Mouse (Mus musculus) stomach, embryonic 14.5 days (tissue): ENCODE measurements around the gene Efhc1. TPM values are rescaled to one million over a fixed set of nuclear protein-coding genes. Genes with fewer than 3 reads are reported as not detected.
"Not testable (repeated sequence)": the region's sequence is repeated elsewhere in the genome, so short reads cannot be mapped to it uniquely, and the experiment has no call there.

ENCODE experiments used
- ATAC-seq: fragments of 200-750 bp; cut with Nextera tagmentation; 2 replicates; pipeline ENCODE4 v1.8.0; 2017; ENCODE audit warnings: low read depth, moderate TSS enrichment; ENCODE audit not compliant: insufficient number of reproducible peaks, insufficient read depth, low FRiP score
- H3K27ac ChIP-seq: fragments of 300-500 bp; sonication (generic); 2 replicates; pipeline ENCODE4 v1.5.1; 2014; ENCODE audit warnings: mild to moderate bottlenecking, low read length, moderate library complexity, mixed read lengths
- H3K27me3 ChIP-seq: fragments of 300-500 bp; sonication (generic); 2 replicates; pipeline ENCODE4 v1.6.1; 2014; ENCODE audit warnings: low read length, control low read depth, mixed read lengths; ENCODE audit not compliant: control insufficient read depth, insufficient read depth
- H3K36me3 ChIP-seq: fragments of 300-500 bp; sonication (generic); 2 replicates; pipeline ENCODE4 v1.6.1; 2014; ENCODE audit warnings: mild to moderate bottlenecking, control low read depth, low read length, moderate library complexity, mixed read lengths; ENCODE audit not compliant: control insufficient read depth, insufficient read depth
- H3K4me1 ChIP-seq: fragments of 300-500 bp; sonication (generic); 2 replicates; pipeline ENCODE4 v1.6.1; 2014; ENCODE audit warnings: low read length, control low read depth, mixed read lengths; ENCODE audit not compliant: control insufficient read depth, insufficient read depth
- H3K4me2 ChIP-seq: fragments of 300-500 bp; sonication (generic); replicated peaks from 2 replicates; pipeline ENCODE4 v1.6.1; 2014; ENCODE audit warnings: low read depth, low read length, control low read depth
- H3K4me3 ChIP-seq: fragments of 300-500 bp; sonication (generic); 2 replicates; pipeline ENCODE4 v1.5.1; 2014; ENCODE audit warnings: low read depth, low read length, control low read depth
- H3K9ac ChIP-seq: fragments of 300-500 bp; sonication (generic); replicated peaks from 2 replicates; pipeline ENCODE4 v1.6.1; 2014; ENCODE audit warnings: low read depth, mild to moderate bottlenecking, control low read depth, low read length, moderate library complexity, mixed read lengths
- H3K9me3 ChIP-seq: fragments of 300-500 bp; sonication (generic); 2 replicates; pipeline ENCODE4 v1.6.1; 2016; ENCODE audit warnings: low read depth, low read length, control low read depth; ENCODE audit not compliant: control insufficient read depth
- WGBS: fragments of 180-500 bp; shearing (Covaris S2); extraction: QIAGEN DNeasy Blood & Tissue Kit; methylation state at CpG from one replicate; pipeline ENCODE4 v1.1.7; 2014; 5-methylcytosine and 5-hydroxymethylcytosine counted together
- polyA plus RNA-seq: library from polyadenylated mRNA; unstranded; fragments of >200 nt; fragmentation: Nextera tagmentation; extraction: Ambion mirVana; gene quantifications from 2 replicates; pipeline ENCODE4 v1.2.1, GENCODE M21; 2014

The Efhc1 gene
- polyA plus RNA-seq, 1 experiment from 2014 or later, result 3.6 TPM

- Histone ChIP-seq H3K9me3 (no peaks in the 10 kb centered on the region), H3K4me1 (no peaks in the 10 kb centered on the region; the same call in 1 of the 2 replicates), H3K27me3 (no peaks in the 10 kb centered on the region), H3K9ac (no peak overlapping the region), H3K36me3 (no peaks in the 10 kb centered on the region), H3K4me3 (no peak overlapping the region), H3K4me2 (no peak overlapping the region), H3K27ac (no peak overlapping the region)
- WGBS, result 71% methylated on average over 6 of the region's 6 CpGs
- ATAC-seq, result no peak
Observed at GRCm38 (mm10) chr1:20917496-20918050, 33.9 kb upstream of the Efhc1 start.

DNA sequence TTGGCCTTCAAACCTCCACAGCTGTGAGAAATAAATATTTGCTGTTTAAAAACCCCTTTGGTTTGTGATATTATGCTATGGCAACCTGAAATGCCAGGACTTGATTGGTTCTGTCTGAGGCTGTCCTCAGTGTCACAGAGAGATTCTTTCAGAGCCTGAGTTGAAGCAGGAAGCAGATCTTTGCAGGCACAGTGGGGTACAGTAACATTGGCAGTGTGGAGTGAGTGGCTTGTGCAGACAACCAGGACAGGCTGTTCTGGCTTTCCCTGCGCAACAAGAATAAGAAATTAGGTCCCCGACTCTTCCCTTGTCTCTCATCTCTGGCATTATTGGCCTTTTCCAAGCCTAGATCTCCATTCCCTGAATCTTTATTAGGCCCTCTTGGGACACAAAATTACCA lies 31.7 kb upstream of the Efhc1 start:
- Histone ChIP-seq H3K36me3 (no peaks in the 10 kb centered on the region), H3K4me1 (peaks cover 7% of the 10 kb centered on the region; the same call in 1 of the 2 replicates), H3K4me3 (no peak overlapping the region), H3K27ac (no peak overlapping the region), H3K27me3 (no peaks in the 10 kb centered on the region), H3K9me3 (no peaks in the 10 kb centered on the region), H3K9ac (no peak overlapping the region), H3K4me2 (no peak overlapping the region)
- no peak for ATAC-seq
- 91% methylated on average over 2 of the region's 2 CpGs for WGBS

DNA sequence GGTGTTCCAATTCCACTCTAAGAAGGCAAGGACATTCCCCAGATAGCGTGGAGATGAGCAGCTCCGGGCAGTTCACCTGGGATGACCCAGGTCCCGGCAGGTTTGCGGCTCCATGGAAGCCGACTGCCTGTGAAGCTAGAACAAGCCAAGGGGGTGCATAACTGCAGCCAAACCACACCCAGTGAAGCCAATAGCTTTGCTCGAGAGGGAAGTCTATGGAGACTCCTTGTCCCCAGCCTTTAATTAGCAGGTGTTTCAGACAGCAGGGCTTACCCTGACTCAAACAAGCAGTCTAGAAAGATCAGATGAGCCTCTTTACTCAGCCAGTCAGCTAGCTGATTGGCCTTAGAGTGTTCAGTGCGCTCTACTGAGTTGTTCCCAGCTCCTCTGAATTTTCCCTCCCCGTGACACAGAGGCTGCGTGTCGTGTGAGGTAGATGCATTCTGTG lies 30.3 kb upstream of the Efhc1 start:
- no peaks in the 10 kb centered on the region for H3K9me3 ChIP-seq
- no peaks in the 10 kb centered on the region for H3K27me3 ChIP-seq
- H3K9ac ChIP-seq, result no peak overlapping the region
- H3K4me2 ChIP-seq, result no peak overlapping the region
- no peak overlapping the region for H3K27ac ChIP-seq
- no peak for ATAC-seq
- H3K36me3 ChIP-seq, result no peaks in the 10 kb centered on the region
- WGBS, result 81% methylated on average over 10 of the region's 10 CpGs
- H3K4me3 ChIP-seq, result no peak overlapping the region
- H3K4me1 ChIP-seq, result peaks cover 7% of the 10 kb centered on the region; the same call in 1 of the 2 replicates

- 29% methylated on average over 11 of the region's 11 CpGs for WGBS
- Histone ChIP-seq H3K27ac (no peak overlapping the region), H3K9ac (no peak overlapping the region), H3K4me2 (no peak overlapping the region), H3K36me3 (no peaks in the 10 kb centered on the region), H3K4me3 (no peak overlapping the region), H3K4me1 (peaks cover 7% of the 10 kb centered on the region; the same call in 1 of the 2 replicates), H3K9me3 (no peaks in the 10 kb centered on the region), H3K27me3 (no peaks in the 10 kb centered on the region)
- ATAC-seq, result no peak
Observed at GRCm38 (mm10) chr1:20922612-20923399, 28.6 kb upstream of the Efhc1 start.

GRCm38 (mm10) chr1:20925324-20925723 lies 26.1 kb upstream of the Efhc1 start:
- not testable (repeated sequence) for H3K4me3 ChIP-seq, H3K27me3 ChIP-seq, H3K9me3 ChIP-seq, H3K9ac ChIP-seq, H3K4me1 ChIP-seq, H3K4me2 ChIP-seq, H3K27ac ChIP-seq, H3K36me3 ChIP-seq, ATAC-seq
- WGBS, result 77% methylated on average over 7 of the region's 7 CpGs

DNA sequence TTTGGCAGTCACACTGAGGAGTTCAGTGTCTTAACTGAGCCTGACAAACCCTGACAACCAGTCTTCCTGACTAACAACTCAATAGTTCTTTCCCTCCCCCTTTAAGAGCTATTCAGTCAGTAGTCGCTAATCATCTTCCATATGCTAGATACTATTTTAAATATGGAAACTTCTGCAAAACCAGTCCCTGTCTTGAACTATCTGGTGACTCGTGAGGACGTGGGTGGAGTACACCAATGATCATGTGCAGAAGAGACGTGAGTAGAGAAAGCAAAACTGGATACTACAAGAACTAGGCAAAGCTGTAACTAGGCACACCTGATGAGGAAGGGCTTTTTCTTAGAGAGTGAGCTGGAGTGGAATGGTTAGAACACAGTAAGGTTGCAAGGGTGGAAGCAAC lies 25.5 kb upstream of the Efhc1 start:
- Histone ChIP-seq H3K27ac (no peak overlapping the region; the same call in 1 of the 2 replicates), H3K4me2 (no peak overlapping the region), H3K4me3 (no peak overlapping the region), H3K27me3 (no peaks in the 10 kb centered on the region), H3K9ac (no peak overlapping the region), H3K9me3 (no peaks in the 10 kb centered on the region), H3K36me3 (no peaks in the 10 kb centered on the region), H3K4me1 (peaks cover 7% of the 10 kb centered on the region; the same call in 1 of the 2 replicates)
- no peak for ATAC-seq
- 93% methylated on average over 4 of the region's 4 CpGs for WGBS

DNA sequence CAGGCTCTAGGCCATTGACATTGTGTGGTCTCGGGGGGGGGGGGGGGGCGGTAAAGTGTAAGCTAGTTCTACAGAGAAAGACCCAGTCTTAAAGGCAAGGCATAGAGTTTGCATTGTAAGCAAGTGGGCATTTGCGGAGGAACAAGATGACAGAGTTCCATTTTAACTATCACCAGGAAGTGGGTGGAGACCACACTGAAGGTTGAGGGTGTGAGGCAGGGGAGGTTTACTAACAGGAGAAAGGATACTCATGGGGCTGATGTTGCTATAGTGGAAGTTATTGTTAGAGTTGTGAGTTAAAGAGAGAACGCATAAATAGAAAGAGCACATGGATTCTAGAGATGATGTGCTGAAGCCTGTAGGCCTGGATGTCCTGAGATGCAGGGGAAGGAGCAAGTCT lies 25.1 kb upstream of the Efhc1 start:
- H3K9ac ChIP-seq, result no peak overlapping the region
- H3K27me3 ChIP-seq, result no peaks in the 10 kb centered on the region
- WGBS, result 79% methylated on average over 4 of the region's 4 CpGs
- no peak overlapping the region for H3K4me3 ChIP-seq
- H3K36me3 ChIP-seq, result no peaks in the 10 kb centered on the region
- H3K4me2 ChIP-seq, result no peak overlapping the region
- ATAC-seq, result no peak
- H3K4me1 ChIP-seq, result peaks cover 7% of the 10 kb centered on the region; the same call in 1 of the 2 replicates
- no peaks in the 10 kb centered on the region for H3K9me3 ChIP-seq
- no peak overlapping the region for H3K27ac ChIP-seq

DNA sequence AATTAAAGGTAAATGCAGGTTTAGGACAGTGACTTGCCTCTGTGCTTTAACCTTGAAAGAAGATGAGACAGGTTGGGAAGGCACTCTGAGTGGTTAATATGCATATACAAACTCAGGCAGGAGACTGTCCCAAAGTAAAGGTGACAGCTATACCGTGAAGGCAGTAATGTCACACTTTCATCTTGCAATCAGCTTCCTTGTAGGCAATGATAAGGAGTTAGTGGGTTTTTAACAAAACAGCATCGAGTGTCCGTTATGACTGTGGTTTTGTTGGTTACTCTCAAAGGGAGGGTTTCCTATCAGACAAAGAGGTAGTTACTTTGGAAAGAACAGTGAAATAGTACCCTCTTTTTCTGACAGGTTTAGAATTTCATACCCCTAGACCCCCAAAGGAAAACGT lies 22.9 kb upstream of the Efhc1 start:
- WGBS, result 79% methylated on average over 4 of the region's 4 CpGs
- Histone ChIP-seq H3K4me1 (no peaks in the 10 kb centered on the region), H3K4me3 (no peak overlapping the region), H3K36me3 (no peaks in the 10 kb centered on the region), H3K4me2 (no peak overlapping the region), H3K27me3 (no peaks in the 10 kb centered on the region), H3K9me3 (no peaks in the 10 kb centered on the region), H3K9ac (no peak overlapping the region), H3K27ac (no peak overlapping the region)
- no peak for ATAC-seq
